Mouse (Mus musculus) subcutaneous adipose tissue, adult 2 months (tissue): ENCODE data around the gene Zhx3. TPM values are rescaled to one million over a fixed set of nuclear protein-coding genes. Genes with fewer than 3 reads are reported as not detected.

Experiments
- polyA plus RNA-seq: library from polyadenylated mRNA; depleted of rRNA; stranded (reverse); fragments of >200 nt; gene quantifications from 2 replicates; pipeline ENCODE4 v1.2.3, GENCODE M21; 2012; ENCODE audit warnings: low replicate concordance; rRNA removed

Zhx3 gene
- polyA plus RNA-seq, result 13.5 and 15.6 TPM in 2 replicates

DNA sequence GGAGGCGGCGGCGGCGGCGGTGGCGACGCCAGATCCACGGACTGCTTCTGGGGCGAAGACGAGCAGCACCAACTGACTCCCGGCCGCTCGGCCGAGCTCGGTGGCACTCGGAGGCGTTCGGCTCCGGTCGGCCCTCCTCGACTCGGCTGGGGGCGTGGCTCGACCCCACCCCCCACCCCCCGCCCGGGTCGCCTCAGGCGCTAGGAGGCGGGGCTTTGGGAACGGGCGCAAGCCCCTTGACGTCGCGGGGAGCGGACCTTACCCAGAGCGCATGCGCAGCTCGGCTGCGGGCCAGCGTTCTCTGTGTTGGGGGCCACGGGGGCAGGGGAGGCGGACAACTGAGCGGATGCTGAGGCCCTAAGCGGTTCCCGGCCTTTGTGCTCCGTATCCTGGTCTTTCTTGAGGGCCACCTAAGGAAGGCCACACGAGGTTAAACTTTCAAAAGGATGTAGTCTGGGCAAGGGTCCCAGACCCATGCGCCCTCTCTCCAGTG lies at the start of gene Zhx3:
Zhx3 (minus strand) TSS at position 109 of the 493 bp plus-strand sequence.

DNA sequence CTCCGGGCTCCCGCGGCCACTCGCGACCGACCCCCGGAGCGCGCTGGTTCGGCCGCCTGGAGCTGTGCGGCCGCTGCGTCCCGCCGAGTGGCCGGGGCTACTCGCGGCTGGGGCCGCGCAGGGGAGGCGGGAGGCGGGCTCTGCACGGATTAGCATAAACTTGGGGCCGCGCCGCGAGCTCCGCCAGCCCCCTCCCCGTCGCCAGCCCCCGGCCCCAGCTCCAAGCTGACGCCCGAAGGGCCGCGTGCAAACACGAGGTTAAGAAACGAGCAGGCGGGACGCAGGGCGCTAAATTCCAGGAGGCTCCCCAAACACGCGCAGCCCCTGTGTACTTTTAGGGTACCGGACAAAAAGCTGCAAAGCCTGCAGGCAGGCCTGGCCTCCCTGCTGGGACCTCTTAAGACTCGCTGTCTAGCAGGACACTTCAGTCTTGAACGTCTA lies 39.5 kb upstream of the Zhx3 start, which contains the start of gene Emilin3:
Emilin3 (minus strand) TSS at position 98 of the 441 bp plus-strand sequence.

DNA sequence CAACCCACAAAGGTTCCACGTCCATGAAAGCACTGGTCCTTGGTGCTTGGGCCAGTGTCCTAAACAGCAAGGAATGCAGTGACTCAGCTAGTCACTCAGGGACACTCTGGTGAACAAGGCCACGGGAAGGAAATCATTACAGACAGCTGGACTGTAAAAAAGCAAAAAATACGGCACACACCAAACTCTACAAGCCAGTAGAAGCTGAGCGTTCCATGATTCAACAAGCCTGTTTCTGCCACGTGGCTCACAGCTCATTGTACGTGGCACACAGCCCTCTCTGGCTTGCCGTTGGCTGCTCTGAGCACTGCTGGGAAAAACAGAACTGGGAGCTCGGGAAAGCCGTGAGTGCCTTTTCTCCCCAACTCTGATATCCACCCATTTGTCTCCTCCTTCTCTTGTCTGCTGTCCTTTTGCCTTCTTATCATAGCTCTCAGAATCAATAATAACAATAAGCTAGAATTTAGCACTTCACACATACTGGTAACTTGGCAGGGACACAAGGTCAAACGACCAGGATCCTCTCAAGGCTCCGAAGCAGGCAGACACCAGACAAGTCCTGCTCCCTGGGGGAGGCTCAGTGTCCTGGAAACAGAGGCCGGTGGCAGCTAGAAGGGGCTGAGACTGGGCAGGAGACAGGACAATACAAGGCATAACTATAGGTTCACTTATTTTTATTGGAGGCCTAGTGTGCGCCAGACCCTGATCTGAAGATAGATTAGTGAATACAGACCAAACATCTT lies 7.8 kb upstream of the Zhx3 start, which contains the start of gene Lpin3:
Lpin3 (plus strand) TSS at position 218 of the 743 bp plus-strand sequence.

DNA sequence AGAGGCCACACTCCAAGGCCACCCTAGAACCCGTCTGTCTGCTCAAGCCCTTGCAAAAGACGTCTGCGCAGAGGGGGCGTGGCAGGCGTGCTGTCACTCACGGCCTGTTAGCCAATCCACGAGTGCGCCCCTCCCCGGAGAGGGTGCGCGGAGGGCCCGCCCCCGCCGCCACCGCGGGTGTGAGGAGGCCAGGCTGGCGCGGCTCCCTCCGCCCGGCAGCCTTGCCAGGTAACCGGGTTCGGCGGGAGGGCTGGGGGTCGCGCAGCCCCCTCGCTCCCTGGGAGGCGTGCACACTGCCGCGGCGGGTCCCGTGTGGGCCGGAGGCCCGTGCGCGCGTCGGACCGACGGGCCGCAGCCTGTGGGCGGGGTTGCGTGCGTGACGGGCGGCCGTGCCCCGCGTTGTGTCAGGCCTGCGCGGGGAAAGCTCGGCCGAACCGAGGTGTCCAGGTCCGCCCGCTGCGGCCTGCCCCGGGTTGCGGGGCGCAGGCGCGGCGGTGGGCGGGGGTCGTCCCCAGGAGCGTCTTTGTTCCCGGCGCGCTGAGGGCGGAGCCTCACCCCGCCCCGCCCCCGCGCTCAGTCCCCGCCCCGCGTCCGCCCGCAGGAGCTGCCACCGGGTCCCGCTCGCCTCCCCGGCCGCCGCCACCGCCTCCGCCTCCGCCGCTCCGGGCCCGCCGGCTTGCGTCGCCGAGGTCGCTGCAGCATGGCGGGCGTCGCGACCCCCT lies 141.5 kb downstream of the Zhx3 start, which contains the start of gene Plcg1:
Plcg1 (plus strand) TSS at position 184 of the 722 bp plus-strand sequence.

Other genes with a start within 250 kb of the Zhx3 start
- 7.7 and 12.7 TPM in 2 replicates for gene Top1, start 227.1 kb downstream of the Zhx3 start, polyA plus RNA-seq
- 88.2 and 107 TPM in 2 replicates for gene Plcg1, start 141.7 kb downstream of the Zhx3 start, polyA plus RNA-seq
- gene Lpin3, start 7.7 kb upstream of the Zhx3 start, polyA plus RNA-seq, result 14.3 and 14.9 TPM in 2 replicates
- 0.86 TPM in 1 of 2 replicates, not detected in the other for gene Emilin3, start 39.3 kb upstream of the Zhx3 start, polyA plus RNA-seq
- 9.5 and 22.4 TPM in 2 replicates for gene Chd6, start 236.1 kb upstream of the Zhx3 start, polyA plus RNA-seq